Mouse (Mus musculus): ENCODE measurements around the gene Nudt7. TPM values are rescaled to one million over a fixed set of nuclear protein-coding genes. Genes with fewer than 3 reads are reported as not detected.
A peak's percentile ranks its signal among the peaks of the same experiment; 100 is the strongest.

Nudt7 gene
- polyA plus RNA-seq, 1 experiment from 2014 or later = 7.0 TPM

DNA sequence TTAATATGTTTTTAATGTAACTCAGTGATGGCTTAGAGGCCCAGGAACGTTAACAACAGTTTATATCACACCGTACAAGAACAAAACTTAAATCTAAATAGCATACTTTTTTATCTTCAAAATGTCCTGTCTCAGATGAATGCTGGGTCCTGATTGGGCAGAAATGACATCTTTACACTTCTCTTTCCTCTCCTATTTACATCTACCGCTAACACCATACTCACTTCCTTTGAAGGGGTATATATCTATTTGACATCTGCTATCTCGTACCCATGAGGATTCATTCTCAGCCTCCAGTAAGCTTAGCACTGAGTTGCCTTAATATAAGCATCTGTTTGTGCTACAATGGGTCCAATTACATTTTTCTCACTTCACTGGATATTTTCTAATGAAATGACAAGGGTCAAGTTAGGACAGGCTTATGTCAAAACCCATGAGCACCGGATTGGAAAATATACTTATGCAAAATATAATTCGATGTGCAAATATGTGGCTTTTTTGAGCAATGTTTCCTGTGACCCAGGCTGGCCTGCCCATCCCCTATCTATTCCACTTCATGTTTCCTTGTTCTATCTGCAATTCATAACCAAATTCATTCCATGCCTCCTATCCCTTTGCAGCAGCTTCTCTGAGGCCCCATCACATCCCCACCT, 31.2 kb downstream of the Nudt7 start:
- 79% methylated on average over 6 of the region's 6 CpGs for WGBS
- Histone ChIP-seq H3K27me3 (replicated peaks; ENCODE audit: control insufficient read depth, insufficient read depth, low read length) (no peaks in the 10 kb centered on the region), H3K4me1 (ENCODE audit: control insufficient read depth, insufficient read depth, low read depth, low read length) (no peaks in the 10 kb centered on the region), H3K4me2 (ENCODE audit: low read length) (no peak overlapping the region), H3K4me3 (ENCODE audit: low read length) (no peak overlapping the region), H3K9me3 (ENCODE audit: control insufficient read depth, low read length) (no peaks in the 10 kb centered on the region), H3K27ac (ENCODE audit: low read depth, low read length) (no peak overlapping the region), H3K36me3 (ENCODE audit: control insufficient read depth, insufficient read depth, low read length) (no peaks in the 10 kb centered on the region), H3K9ac (ENCODE audit: low read depth, low read length) (no peak overlapping the region)
- ATAC-seq = peak; percentile 52; the same call in 1 of the 2 replicates

DNA sequence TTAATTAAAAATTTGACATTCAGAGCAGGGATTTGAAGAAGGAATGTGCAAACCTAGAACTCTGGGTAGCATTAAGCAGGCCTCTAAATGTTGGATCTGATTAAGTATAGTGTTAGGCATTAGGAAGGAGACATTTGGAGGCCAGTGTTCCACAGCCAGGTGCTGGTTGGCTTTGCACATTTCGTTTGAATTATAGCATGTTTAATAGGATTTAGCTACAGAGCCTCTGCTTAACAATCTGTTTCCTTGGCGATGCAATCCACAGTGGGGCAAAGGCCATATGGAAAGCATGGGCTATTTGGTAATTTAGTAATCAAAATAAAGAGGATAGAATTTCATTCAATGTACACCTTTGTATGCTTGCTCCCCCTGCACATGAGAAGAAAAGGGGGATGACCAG, 32.4 kb downstream of the Nudt7 start:
- no peak overlapping the region for H3K27ac ChIP-seq (ENCODE audit: low read depth, low read length)
- ATAC-seq = no peak
- H3K4me2 ChIP-seq (ENCODE audit: low read length) = no peak overlapping the region
- no peaks in the 10 kb centered on the region for H3K36me3 ChIP-seq (ENCODE audit: control insufficient read depth, insufficient read depth, low read length)
- WGBS = 43% methylated on average over 2 of the region's 2 CpGs
- H3K9ac ChIP-seq (ENCODE audit: low read depth, low read length) = no peak overlapping the region
- no peaks in the 10 kb centered on the region for H3K9me3 ChIP-seq (ENCODE audit: control insufficient read depth, low read length)
- no peaks in the 10 kb centered on the region for H3K4me1 ChIP-seq (ENCODE audit: control insufficient read depth, insufficient read depth, low read depth, low read length)
- H3K27me3 ChIP-seq (replicated peaks; ENCODE audit: control insufficient read depth, insufficient read depth, low read length) = no peaks in the 10 kb centered on the region
- no peak overlapping the region for H3K4me3 ChIP-seq (ENCODE audit: low read length)

DNA sequence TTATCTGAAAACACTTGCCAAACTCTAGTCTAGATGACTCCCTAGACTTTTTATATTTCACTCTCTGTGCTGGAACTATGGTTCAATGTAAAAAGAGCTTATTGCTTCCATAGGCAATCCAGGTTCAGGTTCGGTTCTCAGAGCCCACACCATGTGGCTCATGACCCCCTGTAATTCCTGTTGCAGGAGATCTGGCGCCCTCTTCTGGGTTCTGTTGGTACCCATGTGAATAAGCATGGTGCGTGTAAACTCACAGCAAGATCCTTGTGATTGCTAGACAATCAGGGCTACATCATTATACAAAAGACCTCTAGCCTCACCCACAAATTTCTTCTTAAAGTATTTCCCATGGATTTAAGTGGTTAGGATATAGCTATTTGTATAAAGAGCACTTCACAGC, 43.4 kb downstream of the Nudt7 start:
- Histone ChIP-seq H3K36me3 (ENCODE audit: control insufficient read depth, insufficient read depth, low read length) (no peaks in the 10 kb centered on the region), H3K9ac (ENCODE audit: low read depth, low read length) (no peak overlapping the region), H3K27me3 (replicated peaks; ENCODE audit: control insufficient read depth, insufficient read depth, low read length) (no peaks in the 10 kb centered on the region), H3K4me3 (ENCODE audit: low read length) (no peak overlapping the region), H3K4me1 (ENCODE audit: control insufficient read depth, insufficient read depth, low read depth, low read length) (no peaks in the 10 kb centered on the region), H3K27ac (ENCODE audit: low read depth, low read length) (no peak overlapping the region), H3K9me3 (ENCODE audit: control insufficient read depth, low read length) (no peaks in the 10 kb centered on the region), H3K4me2 (ENCODE audit: low read length) (no peak overlapping the region)
- no peak for ATAC-seq
- 72% methylated on average over 3 of the region's 3 CpGs for WGBS

DNA sequence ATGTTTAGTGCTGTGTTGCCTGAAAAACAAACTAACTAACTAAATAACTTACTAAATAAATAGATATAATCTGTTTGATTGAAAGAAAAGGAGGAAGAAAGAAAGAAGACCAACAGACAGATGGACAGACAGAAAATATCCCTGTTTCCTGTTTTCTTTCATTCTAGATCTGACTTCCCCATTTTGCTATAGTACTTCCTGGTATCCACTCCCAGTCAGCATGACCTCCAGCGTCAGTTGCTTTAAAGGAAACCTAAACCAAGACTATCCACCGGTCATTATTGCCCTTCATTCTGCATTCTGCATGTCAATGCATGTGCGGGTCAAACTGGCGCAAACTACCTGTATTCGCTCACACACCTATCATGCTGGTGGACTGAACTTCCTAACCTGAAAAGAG, 60.0 kb downstream of the Nudt7 start:
- Histone ChIP-seq H3K4me2 (ENCODE audit: low read length) (no peak overlapping the region), H3K9me3 (ENCODE audit: control insufficient read depth, low read length) (no peaks in the 10 kb centered on the region), H3K36me3 (ENCODE audit: control insufficient read depth, insufficient read depth, low read length) (no peaks in the 10 kb centered on the region), H3K27ac (ENCODE audit: low read depth, low read length) (no peak overlapping the region), H3K27me3 (replicated peaks; ENCODE audit: control insufficient read depth, insufficient read depth, low read length) (no peaks in the 10 kb centered on the region), H3K4me3 (ENCODE audit: low read length) (no peak overlapping the region), H3K9ac (ENCODE audit: low read depth, low read length) (no peak overlapping the region), H3K4me1 (ENCODE audit: control insufficient read depth, insufficient read depth, low read depth, low read length) (no peaks in the 10 kb centered on the region)
- 89% methylated on average over 5 of the region's 5 CpGs for WGBS
- no peak for ATAC-seq

DNA sequence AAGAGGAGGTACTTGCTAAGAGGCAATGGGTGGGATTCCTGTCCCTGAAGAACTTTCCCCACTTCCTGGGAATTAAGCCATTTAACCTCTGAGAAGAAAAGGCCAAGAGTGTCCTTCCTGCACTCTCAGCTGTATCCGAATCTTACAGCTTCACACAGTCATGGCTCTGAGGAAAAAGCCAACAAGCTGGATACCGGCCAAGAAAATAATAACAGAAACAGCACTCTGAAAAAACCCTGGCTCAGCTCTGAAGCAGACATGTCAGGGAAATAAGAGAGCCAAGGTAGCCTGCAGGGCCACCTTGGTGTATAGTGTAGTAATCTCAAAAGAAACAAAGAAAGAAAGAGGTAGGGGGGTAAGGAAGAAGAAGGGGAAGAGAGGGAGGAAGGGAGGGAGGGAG, 65.6 kb downstream of the Nudt7 start:
- no peaks in the 10 kb centered on the region for H3K27me3 ChIP-seq (replicated peaks; ENCODE audit: control insufficient read depth, insufficient read depth, low read length)
- no peak overlapping the region for H3K4me2 ChIP-seq (ENCODE audit: low read length)
- no peaks in the 10 kb centered on the region for H3K4me1 ChIP-seq (ENCODE audit: control insufficient read depth, insufficient read depth, low read depth, low read length)
- no peak overlapping the region for H3K4me3 ChIP-seq (ENCODE audit: low read length)
- 26% methylated on average over 2 of the region's 2 CpGs for WGBS
- H3K27ac ChIP-seq (ENCODE audit: low read depth, low read length) = no peak overlapping the region
- H3K9me3 ChIP-seq (ENCODE audit: control insufficient read depth, low read length) = no peaks in the 10 kb centered on the region
- no peak for ATAC-seq
- no peaks in the 10 kb centered on the region for H3K36me3 ChIP-seq (ENCODE audit: control insufficient read depth, insufficient read depth, low read length)
- no peak overlapping the region for H3K9ac ChIP-seq (ENCODE audit: low read depth, low read length)

Other genes starting within 250 kb of the Nudt7 start
- 76.2 and 79.7 TPM in 2 replicates for gene Vat1l, start 72.1 kb downstream of the Nudt7 start, polyA plus RNA-seq (2015; fragmentation: Nextera tagmentation; extraction: Ambion mirVana)